Mouse (Mus musculus): ENCODE results near the gene Igsf8.

GRCm38 (mm10) chr1:172314911-172315310 lies 53.5 kb downstream of the Igsf8 start:
- TF ChIP-seq CTCF (IDR thresholded peaks at IDR 0.05; ENCODE audit: low read depth) (no peak), EP300 (IDR thresholded peaks at IDR 0.05; ENCODE audit: low read depth) (no peak)
